Mouse (Mus musculus) splenic B cell, adult 2 months (primary cell): ENCODE measurements around the gene St8sia2.

Source experiments
- DNase-seq: peaks from one replicate; pipeline ENCODE4 v3.0.0-alpha.2; 2011; ENCODE audit warnings: low read depth, low spot score
- H3K27me3 ChIP-seq: 2 replicates; pipeline ENCODE4 v1.6.1; 2012; ENCODE audit warnings: mild to moderate bottlenecking, low read length, moderate library complexity, mixed read lengths; ENCODE audit not compliant: control insufficient read depth, poor library complexity, insufficient read depth, severe bottlenecking
- H3K36me3 ChIP-seq: 2 replicates; pipeline ENCODE4 v1.6.1; 2012; ENCODE audit warnings: mild to moderate bottlenecking, low read length, moderate library complexity, mixed read lengths; ENCODE audit not compliant: control insufficient read depth, poor library complexity, insufficient read depth, severe bottlenecking

Gene St8sia2

GRCm38 (mm10) chr7:73936119-73936518 is 77.4 kb downstream of the St8sia2 start:
- no peaks in the 10 kb centered on the region for H3K27me3 ChIP-seq
- H3K36me3 ChIP-seq = no peaks in the 10 kb centered on the region
- DNase-seq = no peak

GRCm38 (mm10) chr7:73935703-73936102 is 77.8 kb downstream of the St8sia2 start:
- H3K36me3 ChIP-seq = no peaks in the 10 kb centered on the region
- no peak for DNase-seq
- no peaks in the 10 kb centered on the region for H3K27me3 ChIP-seq

- H3K36me3 ChIP-seq = no peaks in the 10 kb centered on the region
- no peaks in the 10 kb centered on the region for H3K27me3 ChIP-seq
- DNase-seq = no peak
Measured at GRCm38 (mm10) chr7:73933036-73933435, 80.5 kb downstream of the St8sia2 start.

- Histone ChIP-seq H3K27me3 (no peaks in the 10 kb centered on the region), H3K36me3 (no peaks in the 10 kb centered on the region)
- no peak for DNase-seq
Measured at GRCm38 (mm10) chr7:73920921-73921485, 92.5 kb downstream of the St8sia2 start.

DNA sequence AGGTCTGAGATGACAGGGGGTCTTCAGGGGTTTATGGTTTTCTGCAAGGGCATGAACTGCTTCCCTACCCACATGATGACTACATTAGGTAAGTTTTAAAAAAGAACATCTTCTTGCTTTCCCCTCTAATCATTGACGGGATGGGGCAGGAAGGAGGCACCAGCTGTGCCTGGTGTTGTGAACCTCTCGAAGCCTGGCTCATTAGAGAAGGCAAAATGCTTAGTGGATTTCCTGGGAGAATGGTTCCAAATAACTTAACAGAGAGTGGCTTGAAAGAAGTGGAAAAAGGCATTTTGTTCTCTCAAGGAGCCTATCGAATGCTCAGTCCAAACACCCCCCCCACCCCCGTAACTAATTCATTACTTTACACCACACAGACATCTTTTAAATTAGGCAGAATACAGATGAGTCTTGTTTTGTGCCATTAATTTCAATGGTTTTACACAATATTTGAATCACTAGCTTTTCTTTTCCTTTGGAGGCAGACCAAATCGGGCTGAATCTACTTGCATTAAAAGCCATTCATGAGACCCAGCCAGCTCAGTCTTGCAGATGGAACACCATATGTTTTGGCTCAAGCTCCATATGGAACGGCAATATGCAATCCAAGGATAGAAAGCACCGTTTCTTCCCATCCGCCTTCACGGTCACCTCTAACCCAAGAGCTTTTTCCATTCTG is 95.7 kb downstream of the St8sia2 start:
- Histone ChIP-seq H3K27me3 (no peaks in the 10 kb centered on the region), H3K36me3 (no peaks in the 10 kb centered on the region)
- no peak for DNase-seq

GRCm38 (mm10) chr7:73911899-73912298 is 101.6 kb downstream of the St8sia2 start:
- Histone ChIP-seq H3K27me3 (no peaks in the 10 kb centered on the region), H3K36me3 (no peaks in the 10 kb centered on the region)
- DNase-seq = no peak

- no peak for DNase-seq
- Histone ChIP-seq H3K27me3 (no peaks in the 10 kb centered on the region), H3K36me3 (no peaks in the 10 kb centered on the region)
Measured at GRCm38 (mm10) chr7:73910843-73911242, 102.6 kb downstream of the St8sia2 start.

- Histone ChIP-seq H3K27me3 (no peaks in the 10 kb centered on the region), H3K36me3 (no peaks in the 10 kb centered on the region)
- DNase-seq = no peak
Measured at GRCm38 (mm10) chr7:73909432-73910205, 103.9 kb downstream of the St8sia2 start.

DNA sequence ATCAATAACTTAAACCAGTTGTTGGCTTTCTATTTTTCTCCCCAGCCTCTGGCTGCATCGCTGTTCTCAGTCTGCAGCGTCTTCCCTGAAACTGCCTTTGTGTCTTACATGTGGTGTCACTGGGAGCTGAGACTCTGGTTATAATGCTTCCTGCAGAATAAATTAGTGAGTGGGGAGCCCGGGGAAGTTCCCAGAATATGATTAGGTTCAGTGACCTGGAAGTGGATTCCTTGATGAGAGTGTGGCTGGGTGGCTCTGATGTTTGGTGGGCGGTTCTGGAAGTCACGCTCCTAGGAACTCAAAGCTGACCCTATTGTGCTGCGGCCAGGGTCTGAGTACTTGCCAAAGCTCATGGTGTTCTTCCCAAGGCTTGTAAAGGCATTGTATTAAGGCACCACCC is 119.0 kb downstream of the St8sia2 start:
- H3K36me3 ChIP-seq = no peaks in the 10 kb centered on the region
- no peaks in the 10 kb centered on the region for H3K27me3 ChIP-seq
- DNase-seq = no peak

DNA sequence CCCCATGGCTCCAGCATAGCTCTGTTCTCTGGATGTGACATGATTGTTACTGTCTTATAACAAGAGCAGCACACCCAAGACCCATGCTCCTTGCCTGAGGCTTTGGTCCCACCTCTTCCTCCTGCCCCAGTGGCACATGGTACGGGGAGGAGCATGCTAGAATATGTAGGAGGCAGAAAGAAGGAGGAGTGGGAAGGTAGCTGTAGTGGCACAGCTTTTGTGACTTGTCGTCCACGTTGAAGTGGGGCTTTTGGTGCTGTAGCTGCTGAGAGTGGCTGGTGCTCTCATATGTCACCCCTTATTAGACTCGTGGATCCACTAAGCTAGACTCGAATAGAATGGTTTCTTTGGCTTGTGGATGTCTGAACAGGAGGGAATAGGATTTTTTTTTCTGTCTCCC is 121.7 kb downstream of the St8sia2 start:
- no peaks in the 10 kb centered on the region for H3K27me3 ChIP-seq
- DNase-seq = no peak
- H3K36me3 ChIP-seq = no peaks in the 10 kb centered on the region

DNA sequence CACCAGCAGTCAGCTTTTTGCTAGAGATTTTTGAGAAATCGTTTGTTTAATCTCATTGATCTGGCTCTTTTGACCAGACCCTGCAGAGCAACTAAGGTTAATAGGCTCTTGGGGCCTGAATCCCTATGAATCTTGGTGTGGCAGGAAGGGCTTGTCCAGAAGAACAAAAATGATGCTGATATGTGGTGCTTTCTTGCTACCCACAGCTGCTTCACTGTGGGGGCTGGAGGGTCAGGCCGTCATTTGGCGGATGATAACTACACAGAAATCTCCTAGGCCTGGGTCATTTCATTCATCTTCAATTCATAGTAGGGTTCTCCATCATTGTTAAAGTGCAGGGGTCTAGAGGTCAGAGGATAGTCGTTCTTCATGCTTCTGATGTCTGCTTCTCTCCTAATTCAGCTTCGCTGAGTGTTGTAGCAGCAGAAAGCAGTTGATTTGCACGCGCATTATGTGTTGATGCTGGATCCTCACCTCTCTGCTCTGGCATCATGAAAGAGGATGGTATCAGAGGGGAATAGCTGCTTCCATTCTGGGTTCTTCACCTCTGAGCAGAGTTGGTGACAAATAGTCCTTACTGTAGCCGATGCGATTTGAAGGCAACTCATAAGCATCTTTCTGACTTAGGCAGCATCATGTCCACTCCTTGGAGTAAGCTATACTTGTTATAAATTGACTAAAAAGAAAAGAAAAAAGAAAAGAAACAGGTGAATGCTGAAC is 122.4 kb downstream of the St8sia2 start:
- no peaks in the 10 kb centered on the region for H3K36me3 ChIP-seq

DNA sequence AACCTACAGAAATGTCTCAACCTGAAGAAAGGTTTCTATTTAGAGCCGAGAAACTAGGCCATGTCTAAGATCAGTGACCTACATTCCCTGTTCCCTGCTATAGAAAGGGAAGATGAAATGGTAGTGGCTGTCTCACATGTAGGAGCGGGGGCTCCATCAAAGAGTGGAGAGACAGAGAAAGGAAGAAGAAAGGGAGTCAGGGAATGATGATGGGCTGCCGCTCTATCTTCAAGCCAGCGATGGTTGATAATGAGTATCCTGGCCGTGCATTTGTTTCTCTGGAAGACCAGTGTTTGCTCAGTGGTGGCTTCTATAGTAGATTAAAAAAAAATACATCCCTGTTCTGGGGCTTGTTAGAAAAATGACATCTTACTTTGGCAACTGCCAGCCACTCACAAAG is 123.0 kb downstream of the St8sia2 start:
- Histone ChIP-seq H3K36me3 (no peaks in the 10 kb centered on the region), H3K27me3 (no peaks in the 10 kb centered on the region)
- no peak for DNase-seq

More for the DNA sequence above, 122.4 kb downstream of the St8sia2 start:
- DNase-seq = no peak
- H3K27me3 ChIP-seq = no peaks in the 10 kb centered on the region
